Mouse (Mus musculus): Measurements from ENCODE around the gene Zfp644.

GRCm38 (mm10) chr5:106722771-106723170, 25.7 kb upstream of the Zfp644 start:
- TF ChIP-seq CTCF (IDR thresholded peaks at IDR 0.05; ENCODE audit: borderline replicate concordance, extremely low read depth, insufficient read depth, insufficient read length) (no peak), POLR2A (IDR thresholded peaks at IDR 0.05; ENCODE audit: borderline replicate concordance, extremely low read depth, insufficient read depth, insufficient read length, poor library complexity, severe bottlenecking) (no peak)

All from brain, embryonic 14.5 days (tissue).